Mouse (Mus musculus): ENCODE data around the gene Baat. TPM values are rescaled to one million over a fixed set of nuclear protein-coding genes. Genes with fewer than 3 reads are reported as not detected.
"Not testable (repeated sequence)": the region's sequence is repeated elsewhere in the genome, so short reads cannot be mapped to it uniquely, and the experiment has no call there.

Gene Baat
- polyA plus RNA-seq, 1 experiment from 2014 or later = not detected

DNA sequence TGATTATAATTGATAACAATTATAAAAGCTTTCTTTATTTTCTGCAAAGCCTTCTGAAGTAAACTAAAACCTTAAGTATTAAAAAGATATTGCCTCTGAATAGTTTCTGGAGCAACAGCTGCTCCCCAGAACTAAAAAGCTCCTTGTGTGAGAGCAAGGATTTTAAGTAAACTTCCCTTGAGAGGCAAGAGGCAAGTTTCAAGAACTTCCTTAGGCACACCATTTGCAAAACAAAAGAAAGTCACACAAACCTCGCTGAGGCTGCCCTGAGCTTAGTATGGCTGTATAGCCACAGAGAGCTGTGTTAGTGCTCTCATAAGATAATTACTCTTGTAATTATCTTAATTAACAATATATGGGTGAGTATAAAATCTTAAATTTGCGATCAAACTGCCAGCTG is 27.3 kb downstream of the Baat start:
- H3K27ac ChIP-seq (replicated peaks; ENCODE audit: low read depth, low read length); ATAC-seq (replicated peaks; ENCODE audit: insufficient number of reproducible peaks, low FRiP score, low TSS enrichment, low read depth); H3K4me1 ChIP-seq (ENCODE audit: control insufficient read depth, insufficient read depth, low read length); H3K9ac ChIP-seq (replicated peaks; ENCODE audit: low read length); H3K27me3 ChIP-seq (ENCODE audit: control insufficient read depth, insufficient read depth, low read length); DNase-seq (ENCODE audit: low spot score); H3K4me2 ChIP-seq (ENCODE audit: low read depth, low read length); H3K9me3 ChIP-seq (replicated peaks; ENCODE audit: control insufficient read depth, low read length); H3K36me3 ChIP-seq (replicated peaks; ENCODE audit: control insufficient read depth, insufficient read depth, low read depth, low read length); H3K4me3 ChIP-seq (ENCODE audit: low read depth, low read length): not testable (repeated sequence)
- WGBS = 16% methylated on average over 2 of the region's 2 CpGs

DNA sequence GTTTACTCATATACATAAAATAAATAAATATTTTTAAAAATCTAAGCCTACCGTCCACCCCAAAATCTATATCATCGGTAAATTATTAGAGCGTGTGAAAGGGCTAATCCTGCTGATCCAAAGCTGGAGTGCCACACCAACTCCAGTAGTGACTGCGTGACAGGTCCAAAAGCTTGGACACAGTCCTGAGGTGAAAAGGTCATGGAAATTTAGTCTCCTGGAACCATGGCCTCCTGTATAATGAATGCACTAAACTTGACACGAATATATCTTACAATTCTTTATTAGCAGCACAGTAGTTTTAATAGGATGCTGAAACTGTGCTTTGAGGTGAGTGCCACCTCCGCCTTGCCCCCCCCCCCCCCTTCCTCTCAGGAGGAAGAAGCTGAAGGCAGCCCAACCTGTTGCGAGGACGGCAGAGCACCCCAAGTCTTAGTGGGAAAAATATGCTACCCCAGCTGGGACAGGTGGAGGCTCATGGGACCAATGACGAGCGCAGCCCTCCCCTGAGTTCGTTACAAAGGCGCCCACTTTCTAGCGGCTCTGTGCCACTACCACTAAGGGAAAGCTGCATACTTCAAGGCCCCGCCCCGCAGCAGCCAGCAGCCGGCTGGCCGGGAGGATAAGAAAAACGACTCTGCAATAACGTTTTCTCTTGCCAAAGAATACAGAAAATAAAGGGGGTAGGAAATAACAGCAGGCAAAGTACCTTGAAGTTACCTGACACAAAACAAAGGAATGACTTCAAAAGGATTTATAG is 28.1 kb downstream of the Baat start:
- WGBS = 21% methylated on average over 19 of the region's 19 CpGs
- Histone ChIP-seq H3K9me3 (replicated peaks; ENCODE audit: control insufficient read depth, low read length) (no peaks in the 10 kb centered on the region), H3K27ac (replicated peaks; ENCODE audit: low read depth, low read length) (no peak overlapping the region), H3K27me3 (ENCODE audit: control insufficient read depth, insufficient read depth, low read length) (no peaks in the 10 kb centered on the region), H3K9ac (replicated peaks; ENCODE audit: low read length) (no peak overlapping the region), H3K4me3 (ENCODE audit: low read depth, low read length) (no peak overlapping the region), H3K36me3 (replicated peaks; ENCODE audit: control insufficient read depth, insufficient read depth, low read depth, low read length) (no peaks in the 10 kb centered on the region), H3K4me2 (ENCODE audit: low read depth, low read length) (peak overlapping the region; percentile 16), H3K4me1 (ENCODE audit: control insufficient read depth, insufficient read depth, low read length) (no peaks in the 10 kb centered on the region)
- DNase-seq (ENCODE audit: low spot score) (peak; percentile 56), ATAC-seq (replicated peaks; ENCODE audit: insufficient number of reproducible peaks, low FRiP score, low TSS enrichment, low read depth) (peak; percentile 70; the same call in 1 of the 2 replicates)

DNA sequence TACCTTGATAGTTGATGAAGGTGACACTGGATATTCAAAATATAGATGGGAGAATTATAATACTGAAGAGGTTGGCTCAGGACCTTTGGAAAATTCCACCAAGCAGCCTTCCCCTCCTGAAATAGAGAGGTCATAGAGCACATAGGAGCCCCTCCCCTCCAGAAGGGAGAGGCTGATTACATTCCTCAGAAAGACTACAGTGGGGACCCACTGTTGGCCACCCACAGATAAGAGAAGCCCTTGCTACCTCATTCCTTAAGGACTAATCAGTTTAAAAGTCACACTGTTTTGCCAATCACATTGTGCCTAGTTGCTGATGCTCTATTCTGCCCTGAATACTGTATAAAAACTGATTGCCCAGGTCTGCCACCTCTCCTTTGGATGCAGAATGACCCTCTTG is 31.8 kb downstream of the Baat start:
- DNase-seq (ENCODE audit: low spot score) = no peak
- Histone ChIP-seq H3K36me3 (replicated peaks; ENCODE audit: control insufficient read depth, insufficient read depth, low read depth, low read length) (no peaks in the 10 kb centered on the region), H3K9ac (replicated peaks; ENCODE audit: low read length) (no peak overlapping the region), H3K4me3 (ENCODE audit: low read depth, low read length) (no peak overlapping the region), H3K27ac (replicated peaks; ENCODE audit: low read depth, low read length) (no peak overlapping the region), H3K27me3 (ENCODE audit: control insufficient read depth, insufficient read depth, low read length) (no peaks in the 10 kb centered on the region), H3K4me1 (ENCODE audit: control insufficient read depth, insufficient read depth, low read length) (no peaks in the 10 kb centered on the region), H3K9me3 (replicated peaks; ENCODE audit: control insufficient read depth, low read length) (no peaks in the 10 kb centered on the region), H3K4me2 (ENCODE audit: low read depth, low read length) (no peak overlapping the region)
- ATAC-seq (replicated peaks; ENCODE audit: insufficient number of reproducible peaks, low FRiP score, low TSS enrichment, low read depth) = no peak

DNA sequence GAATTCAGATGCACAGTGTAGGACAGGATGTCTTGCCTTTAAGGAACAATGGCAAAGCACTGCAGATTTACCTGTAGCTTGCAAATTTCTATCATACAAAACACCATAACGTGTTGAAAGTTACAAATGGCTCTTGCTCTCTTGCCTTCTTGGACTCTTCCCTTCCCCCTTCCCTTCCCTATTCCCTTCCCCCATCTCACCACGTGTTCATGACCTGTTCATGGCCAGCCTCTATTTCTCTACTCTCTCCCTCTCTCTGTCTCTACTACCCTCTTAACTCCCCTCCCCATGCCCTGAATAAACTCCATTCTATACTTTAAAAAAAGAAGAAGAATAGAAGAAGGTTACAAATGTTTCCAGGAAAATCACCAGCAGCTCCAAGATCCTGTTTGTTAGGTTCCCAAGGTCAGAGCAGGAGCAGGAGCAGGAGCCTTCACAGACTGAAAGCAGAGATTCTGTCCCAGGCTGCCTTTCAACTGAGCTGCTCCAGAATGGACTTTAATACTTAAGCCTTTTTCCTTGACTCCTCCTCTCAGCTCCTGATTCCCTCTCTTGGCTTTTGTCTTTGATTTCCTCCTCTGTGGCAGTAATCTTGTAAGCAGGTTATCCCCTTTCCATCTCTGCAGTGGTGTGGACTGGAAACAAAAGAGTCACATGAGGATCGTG is 32.8 kb downstream of the Baat start, which contains the start of gene Acnat1:
Gene Acnat1 (minus strand): TSS at position 478 of the 666 bp plus-strand sequence.
- DNase-seq (ENCODE audit: low spot score) = no peak
- Histone ChIP-seq H3K27me3 (ENCODE audit: control insufficient read depth, insufficient read depth, low read length) (no peaks in the 10 kb centered on the region), H3K4me2 (ENCODE audit: low read depth, low read length) (no peak within 1 kb of the TSS), H3K4me1 (ENCODE audit: control insufficient read depth, insufficient read depth, low read length) (no peaks in the 10 kb centered on the region), H3K9me3 (replicated peaks; ENCODE audit: control insufficient read depth, low read length) (no peaks in the 10 kb centered on the region), H3K27ac (replicated peaks; ENCODE audit: low read depth, low read length) (no peak within 1 kb of the TSS), H3K9ac (replicated peaks; ENCODE audit: low read length) (no peak within 1 kb of the TSS), H3K4me3 (ENCODE audit: low read depth, low read length) (no peak within 1 kb of the TSS), H3K36me3 (replicated peaks; ENCODE audit: control insufficient read depth, insufficient read depth, low read depth, low read length) (no peaks in the 10 kb centered on the region)
- ATAC-seq (replicated peaks; ENCODE audit: insufficient number of reproducible peaks, low FRiP score, low TSS enrichment, low read depth) = no peak
- WGBS = 48% methylated on average over 3 of the region's 3 CpGs

DNA sequence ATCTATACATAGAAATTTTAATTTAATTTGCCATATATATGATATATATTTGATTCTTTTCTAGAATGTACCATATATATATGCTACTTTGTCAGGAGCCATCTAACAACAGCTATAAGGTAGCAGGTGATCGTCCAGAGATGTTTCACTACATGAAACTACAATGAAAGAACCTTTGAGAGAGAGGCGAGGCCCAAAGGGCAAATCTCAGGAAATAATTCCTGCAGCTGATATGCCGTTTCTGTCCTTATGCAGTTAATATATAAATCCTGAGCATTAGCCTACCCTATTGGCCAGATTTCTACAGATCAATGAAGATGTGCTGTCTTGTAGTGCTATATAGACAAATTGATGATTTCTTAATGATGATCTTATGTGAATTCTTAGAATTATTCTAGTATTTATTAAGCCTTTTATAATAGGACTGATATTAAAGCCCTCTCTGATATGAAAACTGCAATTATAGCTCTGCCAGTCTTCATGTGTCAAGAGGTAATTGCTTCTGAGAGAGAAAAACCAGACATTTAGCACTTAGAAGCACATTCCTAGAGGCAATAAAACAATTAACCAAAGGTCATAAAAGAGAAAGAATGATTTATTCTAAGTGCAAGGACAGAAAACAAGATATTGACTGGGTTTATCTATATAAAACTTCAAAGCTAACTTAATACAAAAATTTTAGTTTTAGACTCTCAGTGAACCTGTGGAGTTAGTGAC is 36.8 kb downstream of the Baat start:
- Histone ChIP-seq H3K9ac (replicated peaks; ENCODE audit: low read length) (no peak overlapping the region), H3K36me3 (replicated peaks; ENCODE audit: control insufficient read depth, insufficient read depth, low read depth, low read length) (no peaks in the 10 kb centered on the region), H3K27me3 (ENCODE audit: control insufficient read depth, insufficient read depth, low read length) (no peaks in the 10 kb centered on the region), H3K4me3 (ENCODE audit: low read depth, low read length) (no peak overlapping the region), H3K4me1 (ENCODE audit: control insufficient read depth, insufficient read depth, low read length) (no peaks in the 10 kb centered on the region), H3K27ac (replicated peaks; ENCODE audit: low read depth, low read length) (no peak overlapping the region), H3K9me3 (replicated peaks; ENCODE audit: control insufficient read depth, low read length) (no peaks in the 10 kb centered on the region), H3K4me2 (ENCODE audit: low read depth, low read length) (no peak overlapping the region)
- DNase-seq (ENCODE audit: low spot score) = no peak
- WGBS = 81% methylated on average over 3 of the region's 3 CpGs
- no peak for ATAC-seq (replicated peaks; ENCODE audit: insufficient number of reproducible peaks, low FRiP score, low TSS enrichment, low read depth)

DNA sequence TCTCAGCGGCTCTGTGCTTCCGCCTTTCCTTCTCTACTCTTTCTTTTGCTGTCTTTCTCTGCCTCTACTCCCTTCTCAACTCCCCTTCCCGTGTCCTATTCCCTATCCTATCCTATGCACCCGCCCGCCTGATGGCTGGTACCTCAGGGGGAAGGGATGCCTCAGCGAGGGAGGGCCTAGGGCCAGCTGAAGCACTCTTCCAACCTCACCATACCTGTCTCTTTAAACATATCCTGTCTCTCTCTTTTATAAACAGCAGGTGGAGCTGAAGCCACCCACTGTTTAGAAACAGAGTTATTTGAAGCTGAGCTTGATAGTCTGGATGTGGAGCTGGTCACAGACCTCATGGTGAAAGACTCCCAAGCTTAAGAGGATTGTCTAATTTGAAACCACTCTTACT is 39.0 kb downstream of the Baat start:
- no peaks in the 10 kb centered on the region for H3K9me3 ChIP-seq (replicated peaks; ENCODE audit: control insufficient read depth, low read length)
- H3K4me2 ChIP-seq (ENCODE audit: low read depth, low read length) = no peak overlapping the region
- no peaks in the 10 kb centered on the region for H3K4me1 ChIP-seq (ENCODE audit: control insufficient read depth, insufficient read depth, low read length)
- H3K4me3 ChIP-seq (ENCODE audit: low read depth, low read length) = no peak overlapping the region
- H3K36me3 ChIP-seq (replicated peaks; ENCODE audit: control insufficient read depth, insufficient read depth, low read depth, low read length) = no peaks in the 10 kb centered on the region
- no peak for ATAC-seq (replicated peaks; ENCODE audit: insufficient number of reproducible peaks, low FRiP score, low TSS enrichment, low read depth)
- no peaks in the 10 kb centered on the region for H3K27me3 ChIP-seq (ENCODE audit: control insufficient read depth, insufficient read depth, low read length)
- H3K27ac ChIP-seq (replicated peaks; ENCODE audit: low read depth, low read length) = no peak overlapping the region
- no peak overlapping the region for H3K9ac ChIP-seq (replicated peaks; ENCODE audit: low read length)
- no peak for DNase-seq (ENCODE audit: low spot score)
- WGBS = 93% methylated on average over 6 of the region's 6 CpGs

DNA sequence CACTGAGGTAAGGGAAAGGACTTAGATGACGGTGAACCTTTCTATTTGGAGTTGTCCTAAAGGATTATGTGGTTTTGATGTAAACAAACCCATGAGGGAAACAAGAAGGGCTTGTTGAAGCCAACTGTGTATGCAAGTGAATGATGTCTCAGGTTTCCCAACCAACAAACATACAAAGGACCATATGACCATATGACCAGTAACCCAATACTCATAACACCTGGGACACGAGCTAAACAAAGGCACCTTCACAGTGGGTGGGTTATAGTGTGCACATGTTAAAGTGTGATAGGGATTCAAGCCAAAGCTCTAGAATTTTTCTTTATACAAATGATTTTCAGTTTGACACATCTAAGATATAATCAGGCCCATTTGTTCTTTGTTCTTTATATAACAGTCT is 50.2 kb downstream of the Baat start:
- H3K4me3 ChIP-seq (ENCODE audit: low read depth, low read length) = no peak overlapping the region
- no peak for ATAC-seq (replicated peaks; ENCODE audit: insufficient number of reproducible peaks, low FRiP score, low TSS enrichment, low read depth)

More for the DNA sequence above, 50.2 kb downstream of the Baat start:
- no peak overlapping the region for H3K27ac ChIP-seq (replicated peaks; ENCODE audit: low read depth, low read length)
- DNase-seq (ENCODE audit: low spot score) = peak; percentile 4
- 62% methylated on average over 2 of the region's 2 CpGs for WGBS
- H3K36me3 ChIP-seq (replicated peaks; ENCODE audit: control insufficient read depth, insufficient read depth, low read depth, low read length) = no peaks in the 10 kb centered on the region
- no peak overlapping the region for H3K9ac ChIP-seq (replicated peaks; ENCODE audit: low read length)
- no peaks in the 10 kb centered on the region for H3K9me3 ChIP-seq (replicated peaks; ENCODE audit: control insufficient read depth, low read length)
- no peak overlapping the region for H3K4me2 ChIP-seq (ENCODE audit: low read depth, low read length)
- H3K27me3 ChIP-seq (ENCODE audit: control insufficient read depth, insufficient read depth, low read length) = no peaks in the 10 kb centered on the region
- H3K4me1 ChIP-seq (ENCODE audit: control insufficient read depth, insufficient read depth, low read length) = no peaks in the 10 kb centered on the region

All from embryonic facial prominence, embryonic 11.5 days (tissue).